Mouse (Mus musculus) ES-Bruce4 (cell line): ENCODE data around the gene Tamm41. TPM values are rescaled to one million over a fixed set of nuclear protein-coding genes. Genes with fewer than 3 reads are reported as not detected.

Experiments used
- H3K27ac ChIP-seq: 2 replicates; pipeline ENCODE4 v1.5.1; 2012; ENCODE audit warnings: low read length, inconsistent platforms; ENCODE audit not compliant: insufficient read depth
- H3K27me3 ChIP-seq: 2 replicates; pipeline ENCODE4 v1.6.1; 2012; ENCODE audit warnings: mild to moderate bottlenecking, low read length, inconsistent platforms; ENCODE audit not compliant: control insufficient read depth, poor library complexity, insufficient read depth, severe bottlenecking
- H3K36me3 ChIP-seq: 2 replicates; pipeline ENCODE4 v1.6.1; 2012; ENCODE audit warnings: inconsistent platforms, mild to moderate bottlenecking, low read length, moderate library complexity; ENCODE audit not compliant: control insufficient read depth, poor library complexity, insufficient read depth, severe bottlenecking
- H3K4me1 ChIP-seq: one replicate; pipeline ENCODE4 v1.8.1; 2011; ENCODE audit warnings: low read length; ENCODE audit not compliant: control insufficient read depth, insufficient read depth
- H3K4me3 ChIP-seq: 2 replicates; pipeline ENCODE4 v1.5.1; 2011; ENCODE audit warnings: low read depth, mild to moderate bottlenecking, low read length
- H3K9ac ChIP-seq: 2 replicates; pipeline ENCODE4 v1.6.1; 2012; ENCODE audit warnings: low read depth, mild to moderate bottlenecking, inconsistent platforms; ENCODE audit not compliant: poor library complexity, severe bottlenecking
- H3K9me3 ChIP-seq: replicated peaks from 2 replicates; pipeline ENCODE4 v1.6.1; 2012; ENCODE audit warnings: mild to moderate bottlenecking, low read length, inconsistent platforms; ENCODE audit not compliant: control insufficient read depth, poor library complexity, insufficient read depth, severe bottlenecking
- CTCF ChIP-seq: IDR thresholded peaks from one replicate; pipeline ENCODE4 v1.8.1; 2011; ENCODE audit warnings: low read depth, low read length
- EP300 ChIP-seq: IDR thresholded peaks from 2 replicates; pipeline ENCODE4 v1.6.1; 2011; ENCODE audit warnings: low read depth, low read length; ENCODE audit not compliant: insufficient read depth
- POLR2A ChIP-seq: IDR thresholded peaks from one replicate; pipeline ENCODE4 v1.8.1; 2011; ENCODE audit warnings: low read length; ENCODE audit not compliant: insufficient read depth
- polyA plus RNA-seq: library from polyadenylated mRNA; stranded (reverse); fragments of >200 nt; gene quantifications from 2 replicates; pipeline ENCODE4 v1.2.4, GENCODE M21; 2011; ENCODE audit warnings: low read depth; ENCODE audit not compliant: missing spikeins, insufficient read depth, insufficient read length

Gene Tamm41
- polyA plus RNA-seq, 1 experiment: 60.3 TPM

GRCm38 (mm10) chr6:114963636-114964035 lies 74.0 kb downstream of the Tamm41 start:
- H3K9me3 ChIP-seq: no peaks in the 10 kb centered on the region
- H3K4me3 ChIP-seq: no peak overlapping the region
- H3K4me1 ChIP-seq: peaks cover 1% of the 10 kb centered on the region
- H3K9ac ChIP-seq: no peak overlapping the region
- no peaks in the 10 kb centered on the region for H3K27me3 ChIP-seq
- TF ChIP-seq POLR2A (no peak), EP300 (no peak), CTCF (no peak)
- H3K36me3 ChIP-seq: no peaks in the 10 kb centered on the region
- H3K27ac ChIP-seq: no peak overlapping the region

GRCm38 (mm10) chr6:114961276-114962068 lies 76.2 kb downstream of the Tamm41 start:
- no peak overlapping the region for H3K27ac ChIP-seq

GRCm38 (mm10) chr6:114959012-114959398 lies 78.7 kb downstream of the Tamm41 start:
- Histone ChIP-seq H3K27ac (no peak overlapping the region), H3K9ac (no peak overlapping the region), H3K4me3 (no peak overlapping the region), H3K36me3 (no peaks in the 10 kb centered on the region), H3K4me1 (peaks cover 1% of the 10 kb centered on the region), H3K9me3 (no peaks in the 10 kb centered on the region), H3K27me3 (no peaks in the 10 kb centered on the region)
- no peak for TF ChIP-seq EP300
- no peak for TF ChIP-seq POLR2A
- no peak for TF ChIP-seq CTCF

More at GRCm38 (mm10) chr6:114961276-114962068, 76.2 kb downstream of the Tamm41 start:
- Histone ChIP-seq H3K4me1 (peaks cover 1% of the 10 kb centered on the region), H3K4me3 (no peak overlapping the region), H3K36me3 (no peaks in the 10 kb centered on the region), H3K9ac (no peak overlapping the region), H3K27me3 (no peaks in the 10 kb centered on the region), H3K9me3 (no peaks in the 10 kb centered on the region)
- TF ChIP-seq EP300: no peak
- TF ChIP-seq CTCF: no peak
- TF ChIP-seq POLR2A: no peak

- Histone ChIP-seq H3K4me3 (no peak overlapping the region), H3K4me1 (peaks cover 1% of the 10 kb centered on the region), H3K9ac (no peak overlapping the region), H3K27me3 (no peaks in the 10 kb centered on the region), H3K36me3 (no peaks in the 10 kb centered on the region), H3K27ac (no peak overlapping the region), H3K9me3 (no peaks in the 10 kb centered on the region)
- no peak for TF ChIP-seq EP300
- TF ChIP-seq CTCF: no peak
- TF ChIP-seq POLR2A: no peak
These were observed 79.2 kb downstream of the Tamm41 start for GRCm38 (mm10) chr6:114958249-114959011.

- H3K9ac ChIP-seq: no peak overlapping the region
- H3K36me3 ChIP-seq: no peaks in the 10 kb centered on the region
- H3K4me3 ChIP-seq: no peak overlapping the region
- no peaks in the 10 kb centered on the region for H3K27me3 ChIP-seq
- H3K27ac ChIP-seq: no peak overlapping the region
- peaks cover 1% of the 10 kb centered on the region for H3K4me1 ChIP-seq
- no peak for TF ChIP-seq EP300
- TF ChIP-seq CTCF: no peak
- no peak for TF ChIP-seq POLR2A
- H3K9me3 ChIP-seq: no peaks in the 10 kb centered on the region
These were observed 79.9 kb downstream of the Tamm41 start for GRCm38 (mm10) chr6:114957756-114958155.

- H3K36me3 ChIP-seq: no peaks in the 10 kb centered on the region
- no peak for TF ChIP-seq EP300
- TF ChIP-seq POLR2A: no peak
- TF ChIP-seq CTCF: no peak
- H3K9ac ChIP-seq: no peak overlapping the region
- peaks cover 1% of the 10 kb centered on the region for H3K4me1 ChIP-seq
- no peaks in the 10 kb centered on the region for H3K27me3 ChIP-seq
- no peaks in the 10 kb centered on the region for H3K9me3 ChIP-seq
- H3K4me3 ChIP-seq: no peak overlapping the region
- no peak overlapping the region for H3K27ac ChIP-seq
These were observed 83.2 kb downstream of the Tamm41 start for GRCm38 (mm10) chr6:114954496-114954895.

Other genes with a start within 250 kb of the Tamm41 start
- gene Vgll4, start 67.9 kb downstream of the Tamm41 start, polyA plus RNA-seq: 37.3 and 39.2 TPM in 2 replicates
- gene Syn2, start 97.0 kb upstream of the Tamm41 start, polyA plus RNA-seq: 0.47 and 0.55 TPM in 2 replicates
- not detected in 2 replicates for gene Gm17482, start 189.5 kb upstream of the Tamm41 start, polyA plus RNA-seq
- gene Timp4, start 214.3 kb upstream of the Tamm41 start, polyA plus RNA-seq: not detected in 2 replicates